Mouse (Mus musculus): ENCODE measurements around the gene Ep300. TPM values are rescaled to one million over a fixed set of nuclear protein-coding genes. Genes with fewer than 3 reads are reported as not detected.
"Not testable (repeated sequence)": the region's sequence is repeated elsewhere in the genome, so short reads cannot be mapped to it uniquely, and the experiment has no call there.

The Ep300 gene
- polyA plus RNA-seq, 1 experiment from 2014 or later, result 11.7 TPM

DNA sequence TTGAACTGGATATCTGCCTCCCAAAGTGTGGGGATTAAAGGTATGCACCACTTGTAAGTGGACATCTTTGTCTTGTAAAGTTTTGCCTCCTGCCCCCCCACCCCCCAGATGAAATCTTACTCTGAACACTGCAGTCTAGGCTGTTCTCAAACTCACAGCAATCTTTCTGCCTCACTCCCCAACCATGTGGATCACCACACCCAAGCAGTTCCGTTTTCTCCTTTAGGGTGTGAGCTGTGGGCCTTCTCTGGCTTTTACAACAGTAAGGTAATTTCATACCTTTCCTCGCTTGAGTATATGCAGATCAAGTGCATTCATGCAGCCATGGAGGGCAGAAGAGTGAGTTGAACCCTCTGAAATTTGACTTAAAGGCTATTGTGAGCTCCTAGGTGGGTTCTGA, 115.0 kb downstream of the Ep300 start:
- DNase-seq (ENCODE audit: low spot score), result no peak

DNA sequence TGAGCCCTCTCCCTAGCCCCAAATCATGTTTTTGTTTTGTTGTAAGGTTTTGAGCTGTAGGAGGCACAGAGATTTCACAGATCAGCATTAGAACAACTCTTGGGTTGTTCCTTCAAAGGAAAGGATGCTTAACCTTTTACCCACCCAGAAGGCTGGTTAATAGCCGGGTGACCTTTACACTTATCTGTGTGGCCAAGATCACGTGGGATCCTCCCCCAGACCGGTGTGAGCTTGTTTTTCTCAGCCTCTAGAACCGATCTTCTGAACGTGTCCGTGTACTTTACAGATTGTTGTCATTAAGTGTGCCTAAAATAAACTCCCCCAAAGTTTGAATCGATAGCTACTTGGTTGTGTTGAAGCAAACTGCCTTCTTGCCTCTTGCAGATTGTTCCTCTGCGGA, 115.5 kb downstream of the Ep300 start:
- DNase-seq (ENCODE audit: low spot score), result no peak

GRCm38 (mm10) chr15:81701350-81701749, 116.2 kb downstream of the Ep300 start:
- DNase-seq (ENCODE audit: low spot score), result not testable (repeated sequence)

Small RNA genes lying within 50 kb of the gene (microRNA-seq; reads per million reads assigned to microRNA genes)
- not detected for gene Gm23880 (ENCODE audit: borderline number of aligned reads)

Other genes starting within 250 kb of the Ep300 start
- gene Slc25a17, start 224.5 kb upstream of the Ep300 start, polyA plus RNA-seq (2015; fragmentation: Nextera tagmentation; extraction: Ambion mirVana), result 105 and 106 TPM in 2 replicates
- 130 and 145 TPM in 2 replicates for gene St13, start 185.3 kb upstream of the Ep300 start, polyA plus RNA-seq (2015; fragmentation: Nextera tagmentation; extraction: Ambion mirVana)
- 6.9 and 9.4 TPM in 2 replicates for gene Xpnpep3, start 185.2 kb upstream of the Ep300 start, polyA plus RNA-seq (2015; fragmentation: Nextera tagmentation; extraction: Ambion mirVana)
- 0.63 and 1.4 TPM in 2 replicates for gene Dnajb7, start 177.1 kb upstream of the Ep300 start, polyA plus RNA-seq (2015; fragmentation: Nextera tagmentation; extraction: Ambion mirVana)
- 650 and 668 TPM in 2 replicates for gene Rbx1, start 119.1 kb upstream of the Ep300 start, polyA plus RNA-seq (2015; fragmentation: Nextera tagmentation; extraction: Ambion mirVana)
- gene L3mbtl2, start 78.5 kb downstream of the Ep300 start, polyA plus RNA-seq (2015; fragmentation: Nextera tagmentation; extraction: Ambion mirVana), result 28.3 and 29.9 TPM in 2 replicates
- 0.31 and 0.64 TPM in 2 replicates for gene Chadl, start 111.9 kb downstream of the Ep300 start, polyA plus RNA-seq (2015; fragmentation: Nextera tagmentation; extraction: Ambion mirVana)
- gene Zc3h7b, start 159.7 kb downstream of the Ep300 start, polyA plus RNA-seq (2015; fragmentation: Nextera tagmentation; extraction: Ambion mirVana), result 14.5 and 17.6 TPM in 2 replicates
- 67.1 and 71.0 TPM in 2 replicates for gene Rangap1, start 160.2 kb downstream of the Ep300 start, polyA plus RNA-seq (2015; fragmentation: Nextera tagmentation; extraction: Ambion mirVana)
- 12.3 and 14.8 TPM in 2 replicates for gene Tef, start 217.1 kb downstream of the Ep300 start, polyA plus RNA-seq (2015; fragmentation: Nextera tagmentation; extraction: Ambion mirVana)